Mouse (Mus musculus) MEL (cell line): ENCODE data around the gene Echs1. TPM values are rescaled to one million over a fixed set of nuclear protein-coding genes. Genes with fewer than 3 reads are reported as not detected.

ENCODE experiments used
- DNase-seq: peaks from one replicate; pipeline ENCODE4 v3.0.0; 2011; ENCODE audit warnings: low read depth, low spot score
- H3K27ac ChIP-seq: 2 replicates; pipeline ENCODE4 v1.5.1; 2012; ENCODE audit warnings: low read depth, mild to moderate bottlenecking, control low read depth, low read length, moderate library complexity; ENCODE audit not compliant: control insufficient read depth
- H3K27me3 ChIP-seq, 2 experiments: fragments of 150-350 bp in 1 of 2; sonication (generic) in 1 of 2; 2 replicates each; pipeline ENCODE4 v1.6.1; 2012; ENCODE audit warnings: low read length in 2 of 2, mild to moderate bottlenecking in 2 of 2, improper control_type of control experiment in 1 of 2, moderate library complexity in 1 of 2; ENCODE audit not compliant: insufficient read depth in 2 of 2, control insufficient read depth in 1 of 2
- H3K36me3 ChIP-seq, 2 experiments: 2 replicates each; pipeline ENCODE4 v1.6.1; 2012 to 2014; ENCODE audit warnings: low read length in 2 of 2, improper control_type of control experiment in 1 of 2, inconsistent platforms in 1 of 2, mild to moderate bottlenecking in 1 of 2; ENCODE audit not compliant: insufficient read depth in 2 of 2, control insufficient read depth in 1 of 2
- H3K4me1 ChIP-seq, 2 experiments: fragments of 150-350 bp in 1 of 2; sonication (generic) in 1 of 2; 2 replicates each; pipeline ENCODE4 v1.6.1; 2012; ENCODE audit warnings: low read length in 2 of 2, improper control_type of control experiment in 1 of 2, mild to moderate bottlenecking in 1 of 2; ENCODE audit not compliant: insufficient read depth in 2 of 2, control insufficient read depth in 1 of 2
- H3K4me3 ChIP-seq, 2 experiments: fragments of 150-350 bp in 1 of 2; sonication (generic) in 1 of 2; 2 replicates each; pipeline ENCODE4 v1.5.1; 2012; ENCODE audit warnings: low read depth in 2 of 2, low read length in 2 of 2, mild to moderate bottlenecking in 2 of 2, moderate library complexity in 2 of 2, control low read depth in 1 of 2, improper control_type of control experiment in 1 of 2; ENCODE audit not compliant: control insufficient read depth in 1 of 2, insufficient read depth in 1 of 2
- H3K79me2 ChIP-seq: 2 replicates; pipeline ENCODE4 v1.6.1; 2012; ENCODE audit warnings: mild to moderate bottlenecking, low read length, moderate library complexity; ENCODE audit not compliant: control insufficient read depth, poor library complexity, insufficient read depth
- H3K9ac ChIP-seq: 2 replicates; pipeline ENCODE4 v1.6.1; 2012; ENCODE audit warnings: low read depth, mild to moderate bottlenecking, control low read depth, low read length, moderate library complexity; ENCODE audit not compliant: control insufficient read depth, poor library complexity, severe bottlenecking
- H3K9me3 ChIP-seq: fragments of 150-350 bp; sonication (generic); replicated peaks from 2 replicates; pipeline ENCODE4 v1.6.1; 2012; ENCODE audit warnings: mild to moderate bottlenecking, low read length, improper control_type of control experiment, moderate library complexity; ENCODE audit not compliant: insufficient read depth
- BHLHE40 ChIP-seq: IDR thresholded peaks from 2 replicates; pipeline ENCODE4 v1.6.1; 2012; ENCODE audit warnings: low read depth, mild to moderate bottlenecking, inconsistent platforms, low read length, improper control_type of control experiment, borderline replicate concordance
- CHD1 ChIP-seq: IDR thresholded peaks from 2 replicates; pipeline ENCODE4 v1.6.1; 2012; ENCODE audit warnings: low read depth, mild to moderate bottlenecking, inconsistent platforms, low read length, improper control_type of control experiment
- CHD2 ChIP-seq: IDR thresholded peaks from 2 replicates; pipeline ENCODE4 v1.6.1; 2011; ENCODE audit warnings: low read length, improper control_type of control experiment
- CTCF ChIP-seq, 3 experiments: IDR thresholded peaks in 2 of 3; conservative IDR thresholded peaks in 1 of 3; 2 replicates each; pipeline ENCODE4 v1.5.1; 2011 to 2012; ENCODE audit warnings: low read length in 3 of 3, low read depth in 2 of 3, mild to moderate bottlenecking in 2 of 3, improper control_type of control experiment in 1 of 3, inconsistent platforms in 1 of 3, mixed read lengths in 1 of 3, moderate library complexity in 1 of 3; ENCODE audit not compliant: control insufficient read depth in 1 of 3, insufficient read depth in 1 of 3, poor library complexity in 1 of 3, severe bottlenecking in 1 of 3
- JUND ChIP-seq: IDR thresholded peaks from 2 replicates; pipeline ENCODE4 v1.6.1; 2011; ENCODE audit warnings: low read depth, mild to moderate bottlenecking, improper control_type of control experiment, low read length
- NELFE ChIP-seq: IDR thresholded peaks from 2 replicates; pipeline ENCODE4 v1.6.1; 2011; ENCODE audit warnings: low read depth, low read length, improper control_type of control experiment
- RAD21 ChIP-seq: IDR thresholded peaks from 2 replicates; pipeline ENCODE4 v1.6.1; 2011; ENCODE audit warnings: mild to moderate bottlenecking, low read depth, low read length, improper control_type of control experiment
- SMC3 ChIP-seq: IDR thresholded peaks from 2 replicates; pipeline ENCODE4 v1.6.1; 2011; ENCODE audit warnings: low read depth, low read length, improper control_type of control experiment
- TBP ChIP-seq: IDR thresholded peaks from 2 replicates; pipeline ENCODE4 v1.8.0; 2011; ENCODE audit warnings: low read depth, low read length, improper control_type of control experiment
- TCF12 ChIP-seq: IDR thresholded peaks from 2 replicates; pipeline ENCODE4 v1.6.1; 2014; ENCODE audit warnings: low read depth, mild to moderate bottlenecking, inconsistent platforms, low read length, improper control_type of control experiment, moderate library complexity
- UBTF ChIP-seq: IDR thresholded peaks from 2 replicates; pipeline ENCODE4 v1.6.1; 2012; ENCODE audit warnings: low read depth, mild to moderate bottlenecking, inconsistent platforms, low read length, improper control_type of control experiment, moderate library complexity, borderline replicate concordance; ENCODE audit not compliant: insufficient read depth
- USF2 ChIP-seq, 2 experiments: IDR thresholded peaks; 2 replicates each; pipeline ENCODE4 v1.6.1; 2011 to 2012; ENCODE audit warnings: improper control_type of control experiment in 2 of 2, low read length in 2 of 2, borderline replicate concordance in 1 of 2, inconsistent platforms in 1 of 2, low read depth in 1 of 2, mild to moderate bottlenecking in 1 of 2; ENCODE audit not compliant: insufficient read depth in 1 of 2
- ZC3H11A ChIP-seq: IDR thresholded peaks from 2 replicates; pipeline ENCODE4 v1.6.1; 2012; ENCODE audit warnings: low read depth, mild to moderate bottlenecking, inconsistent platforms, low read length, improper control_type of control experiment
- ZKSCAN1 ChIP-seq: IDR thresholded peaks from 2 replicates; pipeline ENCODE4 v1.6.1; 2012; ENCODE audit warnings: low read depth, mild to moderate bottlenecking, inconsistent platforms, low read length, improper control_type of control experiment, moderate library complexity
- polyA plus RNA-seq, 2 experiments: library from polyadenylated mRNA; stranded (reverse) in 1 of 2; unstranded in 1 of 2; fragments of >175 nt in 1 of 2; fragments of >200 nt in 1 of 2; gene quantifications; 2 replicates each; pipeline versions ENCODE4 v1.2.1 to v1.2.4; 2012; ENCODE audit warnings: low replicate concordance in 2 of 2, low read depth in 1 of 2; ENCODE audit not compliant: insufficient read length in 2 of 2, insufficient read depth in 1 of 2, missing spikeins in 1 of 2
- total RNA-seq: library from RNA; depleted of rRNA; stranded (reverse); fragments of 300-350 nt; gene quantifications from 2 replicates; pipeline ENCODE4 v1.2.3, GENCODE M21; 2012

Echs1 gene
- total and polyA plus RNA-seq, 3 experiments, result 22.8 to 47.7 TPM; not detected in 1

GRCm38 (mm10) chr7:140067397-140067796, 48.9 kb downstream of the Echs1 start:
- Histone ChIP-seq H3K9me3 (no peaks in the 10 kb centered on the region), H3K79me2 (no peaks in the 10 kb centered on the region), H3K9ac (no peak overlapping the region), H3K36me3 (no peaks in the 10 kb centered on the region), H3K4me3 (no peak overlapping the region), H3K27me3 (no peaks in the 10 kb centered on the region; a peak in 1 of 4 replicates), H3K4me1 (no peaks in the 10 kb centered on the region), H3K27ac (no peak overlapping the region)
- DNase-seq, result no peak
- TF ChIP-seq CHD1 (no peak), CHD2 (no peak), USF2 (IDR thresholded peaks at IDR 0.05; ENCODE audit: borderline replicate concordance in 1 of 2, insufficient read depth in 1 of 2, low read depth in 1 of 2, low read length in 2 of 2) (no peak)

- no peaks in the 10 kb centered on the region for H3K4me1 ChIP-seq
- H3K9me3 ChIP-seq, result no peaks in the 10 kb centered on the region
- no peak overlapping the region for H3K4me3 ChIP-seq
- H3K9ac ChIP-seq, result no peak overlapping the region
- TF ChIP-seq SMC3, result peak; percentile 95
- no peak for TF ChIP-seq UBTF
- no peak for TF ChIP-seq TCF12
- peak; percentile 82 for TF ChIP-seq ZC3H11A
- TF ChIP-seq NELFE, result 0 out of 2 replicates have a peak, but pooled peaks have one; percentile 28
- TF ChIP-seq CTCF (IDR thresholded peaks at IDR 0.05 in 2 of 3, conservative IDR thresholded peaks at IDR 0.05 in 1 of 3; ENCODE audit: control insufficient read depth in 1 of 3, insufficient read depth in 1 of 3, low read depth in 2 of 3, low read length in 3 of 3, poor library complexity in 1 of 3, severe bottlenecking in 1 of 3), result peak; percentile 74 to 92 (median 80)
- TF ChIP-seq ZKSCAN1, result no peak
- peak; percentile 70; the same call in 1 of the 2 replicates for TF ChIP-seq JUND
- TF ChIP-seq RAD21, result peak; percentile 78
- TF ChIP-seq TBP, result peak; percentile 56; the same call in 1 of the 2 replicates
- TF ChIP-seq, all 39 proteins: peak for 7
- H3K27ac ChIP-seq, result no peak overlapping the region
- no peaks in the 10 kb centered on the region for H3K27me3 ChIP-seq
- no peaks in the 10 kb centered on the region for H3K79me2 ChIP-seq
- DNase-seq, result peak; percentile 82
- H3K36me3 ChIP-seq, result no peaks in the 10 kb centered on the region
These were observed 53.2 kb downstream of the Echs1 start for GRCm38 (mm10) chr7:140063092-140063491.

GRCm38 (mm10) chr7:140062307-140062706, 54.0 kb downstream of the Echs1 start:
- Histone ChIP-seq H3K36me3 (no peaks in the 10 kb centered on the region), H3K9ac (no peak overlapping the region), H3K79me2 (no peaks in the 10 kb centered on the region), H3K27me3 (no peaks in the 10 kb centered on the region; a peak in 1 of 4 replicates), H3K27ac (no peak overlapping the region), H3K4me3 (no peak overlapping the region), H3K9me3 (no peaks in the 10 kb centered on the region), H3K4me1 (no peaks in the 10 kb centered on the region)
- TF ChIP-seq CTCF (IDR thresholded peaks at IDR 0.05 in 2 of 3, conservative IDR thresholded peaks at IDR 0.05 in 1 of 3; ENCODE audit: control insufficient read depth in 1 of 3, insufficient read depth in 1 of 3, low read depth in 2 of 3, low read length in 3 of 3, poor library complexity in 1 of 3, severe bottlenecking in 1 of 3) (peak in 2 of 3 experiments; percentile 32 to 39; a peak in 4 of 6 replicates), SMC3 (peak; percentile 41), BHLHE40 (no peak)
- DNase-seq, result no peak
